ENCODE assay signal across 28 mouse cellular contexts in the genomic region with DNA sequence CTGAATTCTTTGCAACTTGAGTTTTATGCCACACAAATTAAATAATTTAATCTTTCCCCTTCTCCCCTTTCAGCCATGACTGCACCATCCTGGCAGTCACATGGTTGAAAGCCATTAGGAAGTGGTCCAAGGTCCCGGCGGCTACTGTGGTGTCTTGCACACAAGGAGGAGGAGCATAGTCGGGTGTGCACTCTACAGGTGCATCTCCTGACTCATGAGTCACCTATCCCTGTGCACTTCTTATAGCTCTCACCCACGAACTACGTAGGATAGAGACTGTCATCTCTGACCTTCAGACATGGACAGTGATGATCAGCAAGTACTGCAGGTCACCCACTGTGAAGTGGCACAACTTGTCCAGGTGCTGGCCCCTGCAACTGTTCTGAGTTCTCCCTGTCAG.
"Had no signal": no experiment of that assay in that cellular context is flagged by ENCODE, and none has a peak within 500 bp of the region (broad histone marks: within the 10 kb centered on the region; RNA-seq: fewer than 3 reads in every experiment).

No protein-coding gene starts in this region.

- H3K36me3 ChIP-seq: embryonic facial prominence, embryonic 10.5 days; embryonic facial prominence, embryonic 12.5 days; embryonic facial prominence, embryonic 13.5 days; embryonic facial prominence, embryonic 15.5 days; forebrain, embryonic 10.5 days; forebrain, embryonic 12.5 days; forebrain, embryonic 15.5 days had no signal

- H3K9ac ChIP-seq: embryonic facial prominence, embryonic 12.5 days; embryonic facial prominence, embryonic 13.5 days; embryonic facial prominence, embryonic 15.5 days; forebrain, embryonic 12.5 days; forebrain, embryonic 13.5 days; forebrain, embryonic 15.5 days; forebrain, postnatal 0 days had no signal

- H3K27me3 ChIP-seq: embryonic facial prominence, embryonic 12.5 days; embryonic facial prominence, embryonic 13.5 days; embryonic facial prominence, embryonic 15.5 days; forebrain, embryonic 12.5 days; forebrain, embryonic 13.5 days; forebrain, embryonic 15.5 days had no signal

- H3K4me1 ChIP-seq: embryonic facial prominence, embryonic 12.5 days; forebrain, embryonic 12.5 days; forebrain, embryonic 13.5 days; forebrain, embryonic 15.5 days had no signal

- ATAC-seq: forebrain, embryonic 13.5 days; forebrain, embryonic 14.5 days; forebrain, embryonic 15.5 days; forebrain, embryonic 16.5 days; forebrain, postnatal 0 days had no signal

- DNase-seq: cerebellum, adult 2 months; cerebellum, adult 8-10 months; cerebellum, adult 9-10 months; cerebellum, adult 9-11 months; cerebellum, postnatal 10 days; cerebellum, postnatal 14 days; cerebellum, postnatal 25 days; cerebellum, postnatal 36 days; embryo, embryonic 11 days; forebrain, postnatal 0 days; gastrocnemius, postnatal 10 days; gastrocnemius, postnatal 14 days; gastrocnemius, postnatal 25 days; gastrocnemius, postnatal 36 days; heart, adult 18-20 months; heart, adult 2 months had no signal

- H3K27ac ChIP-seq: embryonic facial prominence, embryonic 10.5 days; embryonic facial prominence, embryonic 12.5 days; embryonic facial prominence, embryonic 13.5 days; embryonic facial prominence, embryonic 15.5 days; forebrain, embryonic 10.5 days; forebrain, embryonic 12.5 days; forebrain, embryonic 13.5 days; forebrain, embryonic 15.5 days; gastrocnemius, adult 2 months; heart, adult 2 months had no signal

- H3K4me3 ChIP-seq: embryonic facial prominence, embryonic 10.5 days; embryonic facial prominence, embryonic 12.5 days; embryonic facial prominence, embryonic 13.5 days; embryonic facial prominence, embryonic 15.5 days; erythroblast, embryonic 14.5 days; forebrain, embryonic 10.5 days; forebrain, embryonic 12.5 days; forebrain, embryonic 13.5 days; forebrain, embryonic 15.5 days; gastrocnemius, adult 2 months; heart, adult 2 months had no signal

- H3K9me3 ChIP-seq: embryonic facial prominence, embryonic 10.5 days; embryonic facial prominence, embryonic 12.5 days; embryonic facial prominence, embryonic 13.5 days; embryonic facial prominence, embryonic 15.5 days; forebrain, embryonic 10.5 days; forebrain, embryonic 12.5 days; forebrain, embryonic 13.5 days; forebrain, embryonic 15.5 days had no signal

- H3K4me2 ChIP-seq: embryonic facial prominence, embryonic 12.5 days; embryonic facial prominence, embryonic 13.5 days; embryonic facial prominence, embryonic 15.5 days; forebrain, embryonic 12.5 days; forebrain, embryonic 13.5 days; forebrain, embryonic 15.5 days had no signal
